Mouse (Mus musculus) left cerebral cortex, postnatal 36 days (tissue): ENCODE data around the gene Tuba1b. TPM values are rescaled to one million over a fixed set of nuclear protein-coding genes. Genes with fewer than 3 reads are reported as not detected.
"Not testable (repeated sequence)": the region's sequence is repeated elsewhere in the genome, so short reads cannot be mapped to it uniquely, and the experiment has no call there.

Experiments used
- DNase-seq, 2 experiments: peaks; one replicate each; pipeline ENCODE4 v3.0.0; 2021 to 2022; ENCODE audit warnings: low spot score in 2 of 2, mixed read lengths in 1 of 2
- intact Hi-C: fragments of 180-260 bp; cut with DNase I; formaldehyde crosslinking; loops from one replicate; pipeline ENCODE4 v1.15.1; 2025
- total RNA-seq, 2 experiments: library from RNA; stranded (reverse); gene quantifications; 2 replicates each; pipeline ENCODE4 v1.2.3; 2021

Tuba1b gene
- total RNA-seq = 100 to 1,000 TPM; 509 to 602 TPM

- DNase-seq = peak; percentile 91 to 97
- intact Hi-C loops = loop anchor here (1.0 to 5.0 kb wide), 3 partner anchors 18 to 62 kb away; partner anchors contain the start of genes Gm49450, Kmt2d and Tuba1a
These were observed at the start of gene Tuba1b for GRCm38 (mm10) chr15:98934217-98934839. TSS of gene Tuba1b (minus strand) at chr15:98934565.

- DNase-seq = no peak
These were observed 49.2 kb upstream of the Tuba1b start for GRCm38 (mm10) chr15:98983431-98984081.

GRCm38 (mm10) chr15:98982100-98982499 is 47.7 kb upstream of the Tuba1b start:
- DNase-seq = no peak
- intact Hi-C loops = no loop called here

More at GRCm38 (mm10) chr15:98983431-98984081, 49.2 kb upstream of the Tuba1b start:
- intact Hi-C loops = no loop called here

GRCm38 (mm10) chr15:98980012-98980614 is 45.7 kb upstream of the Tuba1b start:
- no peak for DNase-seq
- intact Hi-C loops = no loop called here

- intact Hi-C loops = no loop called here
- no peak for DNase-seq
These were observed 44.2 kb upstream of the Tuba1b start for GRCm38 (mm10) chr15:98978409-98979172.

- intact Hi-C loops = no loop called here
- peak; percentile 38 to 52 for DNase-seq
These were observed 43.5 kb upstream of the Tuba1b start for GRCm38 (mm10) chr15:98977759-98978408.

GRCm38 (mm10) chr15:98976763-98977758 is 42.7 kb upstream of the Tuba1b start:
- intact Hi-C loops = no loop called here
- no peak for DNase-seq

- no peak for DNase-seq
- intact Hi-C loops = no loop called here
These were observed 38.8 kb upstream of the Tuba1b start for GRCm38 (mm10) chr15:98973015-98973614.

- peak; percentile 55 to 62 for DNase-seq
- intact Hi-C loops = not testable (repeated sequence)
These were observed 37.4 kb upstream of the Tuba1b start for GRCm38 (mm10) chr15:98971576-98972320.

- intact Hi-C loops = no loop called here
These were observed 36.7 kb upstream of the Tuba1b start for GRCm38 (mm10) chr15:98971111-98971510.

GRCm38 (mm10) chr15:98969372-98970101 is 35.2 kb upstream of the Tuba1b start:
- intact Hi-C loops = loop anchor here (2.0 kb wide), 1 partner anchor 15 kb away; no protein-coding TSS in a partner anchor
- DNase-seq = peak in 1 of 2 experiments; percentile 26

More at GRCm38 (mm10) chr15:98971111-98971510, 36.7 kb upstream of the Tuba1b start:
- DNase-seq = no peak

GRCm38 (mm10) chr15:98968701-98969371 is 34.5 kb upstream of the Tuba1b start:
- DNase-seq = peak in 1 of 2 experiments; percentile 46
- intact Hi-C loops = loop anchor here (2.0 kb wide), 1 partner anchor 14 kb away; no protein-coding TSS in a partner anchor

- DNase-seq = no peak
- intact Hi-C loops = no loop called here
These were observed 25.2 kb upstream of the Tuba1b start for GRCm38 (mm10) chr15:98959531-98959930.

- intact Hi-C loops = no loop called here
- no peak for DNase-seq
These were observed 24.6 kb upstream of the Tuba1b start for GRCm38 (mm10) chr15:98958901-98959420.

GRCm38 (mm10) chr15:98957475-98957874 is 23.1 kb upstream of the Tuba1b start:
- intact Hi-C loops = no loop called here
- DNase-seq = no peak

GRCm38 (mm10) chr15:98956000-98956399 is 21.6 kb upstream of the Tuba1b start:
- no peak for DNase-seq
- intact Hi-C loops = loop anchor here (2.0 kb wide), 1 partner anchor 13 kb away; no protein-coding TSS in a partner anchor
